Mouse (Mus musculus): ENCODE results near the gene Sept10. TPM values are rescaled to one million over a fixed set of nuclear protein-coding genes. Genes with fewer than 3 reads are reported as not detected.

Sept10 gene
- polyA plus RNA-seq, 1 experiment = 2.0 TPM

- H3K27ac ChIP-seq (ENCODE audit: insufficient read depth, low read length) = no peak overlapping the region
- no peak for DNase-seq (ENCODE audit: low read depth in 1 of 2, low spot score in 2 of 2)
- no peak overlapping the region for H3K4me3 ChIP-seq (ENCODE audit: extremely low read depth, insufficient read depth, insufficient read length)
- no peaks in the 10 kb centered on the region for H3K36me3 ChIP-seq (ENCODE audit: control insufficient read depth, insufficient read depth, low read length)
- TF ChIP-seq POLR2A (IDR thresholded peaks at IDR 0.05; ENCODE audit: low read depth, low read length) = no peak
- TF ChIP-seq CTCF (IDR thresholded peaks at IDR 0.05; ENCODE audit: extremely low read depth, insufficient read depth, insufficient read length, insufficient replicate concordance) = no peak
- WGBS = 67% methylated on average over 2 of the region's 2 CpGs
- H3K4me1 ChIP-seq (ENCODE audit: control insufficient read depth, insufficient read depth, insufficient read length) = no peaks in the 10 kb centered on the region
- H3K27me3 ChIP-seq (ENCODE audit: control insufficient read depth, insufficient read depth, low read length) = no peaks in the 10 kb centered on the region
These were observed 30.3 kb upstream of the Sept10 start for GRCm38 (mm10) chr10:59251980-59252379.

GRCm38 (mm10) chr10:59250679-59251078 lies 29.0 kb upstream of the Sept10 start:
- no peak overlapping the region for H3K27ac ChIP-seq (ENCODE audit: insufficient read depth, low read length)
- no peaks in the 10 kb centered on the region for H3K36me3 ChIP-seq (ENCODE audit: control insufficient read depth, insufficient read depth, low read length)
- DNase-seq (ENCODE audit: low read depth in 1 of 2, low spot score in 2 of 2) = no peak
- no peak overlapping the region for H3K4me3 ChIP-seq (ENCODE audit: extremely low read depth, insufficient read depth, insufficient read length)
- WGBS = 83% methylated on average over 2 of the region's 2 CpGs
- H3K4me1 ChIP-seq (ENCODE audit: control insufficient read depth, insufficient read depth, insufficient read length) = no peaks in the 10 kb centered on the region
- no peak for TF ChIP-seq CTCF (IDR thresholded peaks at IDR 0.05; ENCODE audit: extremely low read depth, insufficient read depth, insufficient read length, insufficient replicate concordance)
- TF ChIP-seq POLR2A (IDR thresholded peaks at IDR 0.05; ENCODE audit: low read depth, low read length) = no peak
- no peaks in the 10 kb centered on the region for H3K27me3 ChIP-seq (ENCODE audit: control insufficient read depth, insufficient read depth, low read length)

GRCm38 (mm10) chr10:59249531-59249930 lies 27.9 kb upstream of the Sept10 start:
- H3K27me3 ChIP-seq (ENCODE audit: control insufficient read depth, insufficient read depth, low read length) = no peaks in the 10 kb centered on the region
- DNase-seq (ENCODE audit: low read depth in 1 of 2, low spot score in 2 of 2) = no peak
- WGBS = 90% methylated on average over 3 of the region's 3 CpGs
- H3K27ac ChIP-seq (ENCODE audit: insufficient read depth, low read length) = no peak overlapping the region
- no peaks in the 10 kb centered on the region for H3K36me3 ChIP-seq (ENCODE audit: control insufficient read depth, insufficient read depth, low read length)
- no peaks in the 10 kb centered on the region for H3K4me1 ChIP-seq (ENCODE audit: control insufficient read depth, insufficient read depth, insufficient read length)
- H3K4me3 ChIP-seq (ENCODE audit: extremely low read depth, insufficient read depth, insufficient read length) = no peak overlapping the region
- TF ChIP-seq POLR2A (IDR thresholded peaks at IDR 0.05; ENCODE audit: low read depth, low read length) = no peak
- TF ChIP-seq CTCF (IDR thresholded peaks at IDR 0.05; ENCODE audit: extremely low read depth, insufficient read depth, insufficient read length, insufficient replicate concordance) = no peak

- H3K27me3 ChIP-seq (ENCODE audit: control insufficient read depth, insufficient read depth, low read length) = no peaks in the 10 kb centered on the region
- H3K27ac ChIP-seq (ENCODE audit: insufficient read depth, low read length) = no peak overlapping the region
- no peak overlapping the region for H3K4me3 ChIP-seq (ENCODE audit: extremely low read depth, insufficient read depth, insufficient read length)
- no peaks in the 10 kb centered on the region for H3K36me3 ChIP-seq (ENCODE audit: control insufficient read depth, insufficient read depth, low read length)
- DNase-seq (ENCODE audit: low read depth in 1 of 2, low spot score in 2 of 2) = no peak
- no peak for TF ChIP-seq CTCF (IDR thresholded peaks at IDR 0.05; ENCODE audit: extremely low read depth, insufficient read depth, insufficient read length, insufficient replicate concordance)
- no peak for TF ChIP-seq POLR2A (IDR thresholded peaks at IDR 0.05; ENCODE audit: low read depth, low read length)
- 83% methylated on average over 3 of the region's 3 CpGs for WGBS
- H3K4me1 ChIP-seq (ENCODE audit: control insufficient read depth, insufficient read depth, insufficient read length) = peaks cover 5% of the 10 kb centered on the region; the same call in 1 of the 2 replicates
These were observed 19.5 kb upstream of the Sept10 start for GRCm38 (mm10) chr10:59241141-59241541.

GRCm38 (mm10) chr10:59237757-59238156 lies 16.1 kb upstream of the Sept10 start:
- H3K4me1 ChIP-seq (ENCODE audit: control insufficient read depth, insufficient read depth, insufficient read length) = peaks cover 6% of the 10 kb centered on the region; the same call in 1 of the 2 replicates
- WGBS = 43% methylated on average over 3 of the region's 3 CpGs
- H3K4me3 ChIP-seq (ENCODE audit: extremely low read depth, insufficient read depth, insufficient read length) = no peak overlapping the region
- no peak for DNase-seq (ENCODE audit: low read depth in 1 of 2, low spot score in 2 of 2)
- no peaks in the 10 kb centered on the region for H3K36me3 ChIP-seq (ENCODE audit: control insufficient read depth, insufficient read depth, low read length)
- no peaks in the 10 kb centered on the region for H3K27me3 ChIP-seq (ENCODE audit: control insufficient read depth, insufficient read depth, low read length)
- TF ChIP-seq POLR2A (IDR thresholded peaks at IDR 0.05; ENCODE audit: low read depth, low read length) = no peak
- TF ChIP-seq CTCF (IDR thresholded peaks at IDR 0.05; ENCODE audit: extremely low read depth, insufficient read depth, insufficient read length, insufficient replicate concordance) = no peak
- no peak overlapping the region for H3K27ac ChIP-seq (ENCODE audit: insufficient read depth, low read length)

GRCm38 (mm10) chr10:59236486-59236885 lies 14.8 kb upstream of the Sept10 start:
- no peak for TF ChIP-seq POLR2A (IDR thresholded peaks at IDR 0.05; ENCODE audit: low read depth, low read length)
- no peak for TF ChIP-seq CTCF (IDR thresholded peaks at IDR 0.05; ENCODE audit: extremely low read depth, insufficient read depth, insufficient read length, insufficient replicate concordance)
- DNase-seq (ENCODE audit: low read depth in 1 of 2, low spot score in 2 of 2) = no peak
- Histone ChIP-seq H3K27me3 (ENCODE audit: control insufficient read depth, insufficient read depth, low read length) (no peaks in the 10 kb centered on the region), H3K4me1 (ENCODE audit: control insufficient read depth, insufficient read depth, insufficient read length) (peaks cover 6% of the 10 kb centered on the region; the same call in 1 of the 2 replicates), H3K4me3 (ENCODE audit: extremely low read depth, insufficient read depth, insufficient read length) (no peak overlapping the region), H3K36me3 (ENCODE audit: control insufficient read depth, insufficient read depth, low read length) (no peaks in the 10 kb centered on the region), H3K27ac (ENCODE audit: insufficient read depth, low read length) (peak overlapping the region; percentile 30; the same call in 1 of the 2 replicates)
- 73% methylated on average over 6 of the region's 6 CpGs for WGBS

GRCm38 (mm10) chr10:59235847-59236246 lies 14.2 kb upstream of the Sept10 start:
- WGBS = 45% methylated on average over 4 of the region's 4 CpGs
- no peak overlapping the region for H3K27ac ChIP-seq (ENCODE audit: insufficient read depth, low read length)
- TF ChIP-seq POLR2A (IDR thresholded peaks at IDR 0.05; ENCODE audit: low read depth, low read length) (no peak), CTCF (IDR thresholded peaks at IDR 0.05; ENCODE audit: extremely low read depth, insufficient read depth, insufficient read length, insufficient replicate concordance) (no peak)
- H3K4me1 ChIP-seq (ENCODE audit: control insufficient read depth, insufficient read depth, insufficient read length) = peaks cover 6% of the 10 kb centered on the region; the same call in 1 of the 2 replicates
- no peaks in the 10 kb centered on the region for H3K36me3 ChIP-seq (ENCODE audit: control insufficient read depth, insufficient read depth, low read length)
- DNase-seq (ENCODE audit: low read depth in 1 of 2, low spot score in 2 of 2) = no peak
- H3K4me3 ChIP-seq (ENCODE audit: extremely low read depth, insufficient read depth, insufficient read length) = no peak overlapping the region
- no peaks in the 10 kb centered on the region for H3K27me3 ChIP-seq (ENCODE audit: control insufficient read depth, insufficient read depth, low read length)
